Mouse (Mus musculus) E14TG2a.4 (cell line): ENCODE data around the gene Klhdc2.

ENCODE experiments used
- H3K27me3 ChIP-seq: 2 replicates; pipeline ENCODE4 v1.6.1; 2014; ENCODE audit warnings: low read length, control low read depth; ENCODE audit not compliant: insufficient read depth
- H3K36me3 ChIP-seq: 2 replicates; pipeline ENCODE4 v1.6.1; 2014; ENCODE audit warnings: low read length, control low read depth; ENCODE audit not compliant: insufficient read depth
- H3K4me1 ChIP-seq: replicated peaks from 2 replicates; pipeline ENCODE4 v1.6.1; 2014; ENCODE audit warnings: low read depth, low read length, control low read depth
- H3K4me3 ChIP-seq: replicated peaks from 2 replicates; pipeline ENCODE4 v1.5.1; 2014; ENCODE audit warnings: mild to moderate bottlenecking, low read length
- H3K9me3 ChIP-seq: 2 replicates; pipeline ENCODE4 v1.6.1; 2014; ENCODE audit warnings: low read length, control low read depth
- CTCF ChIP-seq: conservative IDR thresholded peaks from 2 replicates; pipeline ENCODE4 v1.5.1; 2014; ENCODE audit warnings: low read length
- NANOG ChIP-seq: IDR thresholded peaks from 2 replicates; pipeline ENCODE4 v1.6.1; 2014; ENCODE audit warnings: borderline replicate concordance, low read length, mixed read lengths
- POU5F1 ChIP-seq: IDR thresholded peaks from 2 replicates; pipeline ENCODE4 v1.6.1; 2014; ENCODE audit warnings: low read length, borderline replicate concordance

Gene Klhdc2

GRCm38 (mm10) chr12:69309659-69310058 lies 13.2 kb downstream of the Klhdc2 start:
- Histone ChIP-seq H3K4me3 (no peak overlapping the region), H3K4me1 (no peaks in the 10 kb centered on the region), H3K36me3 (peaks cover 92% of the 10 kb centered on the region), H3K27me3 (no peaks in the 10 kb centered on the region), H3K9me3 (no peaks in the 10 kb centered on the region)
- TF ChIP-seq NANOG = no peak
- no peak for TF ChIP-seq POU5F1
- TF ChIP-seq CTCF = no peak

DNA sequence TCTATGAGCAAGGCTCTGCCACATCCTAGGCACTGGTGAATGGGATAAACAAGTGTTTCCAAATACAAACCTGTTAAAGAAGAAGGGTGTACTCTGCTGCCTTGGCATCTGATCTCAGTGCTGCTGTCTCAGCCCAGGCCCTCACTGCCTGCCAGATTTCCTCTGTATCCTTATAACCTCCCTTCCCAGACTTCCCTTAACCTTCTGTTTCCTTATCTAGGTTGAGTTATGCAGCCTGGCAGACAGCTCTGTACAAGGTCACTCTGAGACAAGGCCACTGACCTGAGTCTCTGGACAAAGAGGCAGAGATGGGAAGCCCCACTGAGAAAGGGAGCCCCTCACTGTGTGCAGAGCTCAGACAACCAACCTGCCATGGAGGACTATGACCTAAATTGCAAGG lies 21.9 kb downstream of the Klhdc2 start:
- H3K27me3 ChIP-seq = no peaks in the 10 kb centered on the region
- TF ChIP-seq CTCF (no peak), NANOG (no peak), POU5F1 (no peak)
- H3K4me3 ChIP-seq = no peak overlapping the region
- H3K9me3 ChIP-seq = no peaks in the 10 kb centered on the region
- peaks cover 83% of the 10 kb centered on the region for H3K36me3 ChIP-seq
- H3K4me1 ChIP-seq = no peaks in the 10 kb centered on the region

DNA sequence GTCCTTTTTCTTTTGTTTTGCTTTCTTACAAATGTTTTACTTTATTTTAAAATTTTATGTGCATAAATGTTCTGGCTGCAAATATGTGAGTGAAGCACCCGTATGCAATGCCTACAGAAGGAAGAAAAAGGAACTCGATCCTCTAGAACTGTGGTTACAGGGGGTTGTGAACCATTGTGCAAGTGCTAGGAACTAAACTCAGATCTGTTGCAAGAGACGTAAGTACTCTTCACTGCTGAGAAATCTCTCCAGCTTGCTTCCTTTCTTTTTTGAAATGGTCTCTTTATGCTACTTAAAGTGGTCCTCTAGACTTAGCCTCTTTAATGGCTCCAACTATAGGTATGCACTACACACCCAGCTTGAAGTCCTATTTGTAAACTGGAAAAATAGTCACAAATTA lies 34.7 kb downstream of the Klhdc2 start:
- H3K36me3 ChIP-seq = peaks cover 84% of the 10 kb centered on the region
- H3K4me1 ChIP-seq = no peaks in the 10 kb centered on the region
- H3K27me3 ChIP-seq = no peaks in the 10 kb centered on the region
- no peak overlapping the region for H3K4me3 ChIP-seq
- no peak for TF ChIP-seq CTCF
- no peak for TF ChIP-seq POU5F1
- no peak for TF ChIP-seq NANOG
- H3K9me3 ChIP-seq = no peaks in the 10 kb centered on the region

DNA sequence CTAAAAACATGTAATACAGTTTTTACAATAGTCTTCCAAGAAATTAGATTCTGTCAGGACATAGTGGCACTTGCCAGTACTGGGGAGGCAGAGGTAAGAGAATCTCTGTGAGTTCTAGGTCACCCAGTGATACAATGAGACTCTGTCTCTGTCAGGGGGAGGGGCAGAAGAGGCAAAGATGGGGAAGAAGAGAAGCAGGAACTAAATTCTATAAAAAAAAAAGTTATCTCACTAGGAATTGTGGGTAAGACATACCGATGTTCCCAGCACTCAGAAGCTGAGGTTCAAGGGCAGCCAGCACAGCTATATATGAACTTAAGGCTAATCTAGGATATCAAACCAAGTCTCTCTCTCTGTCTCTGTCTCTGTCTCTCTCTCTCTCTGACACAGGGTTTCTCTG lies 35.7 kb downstream of the Klhdc2 start:
- Histone ChIP-seq H3K36me3 (peaks cover 87% of the 10 kb centered on the region), H3K27me3 (no peaks in the 10 kb centered on the region), H3K4me3 (no peak overlapping the region), H3K4me1 (no peaks in the 10 kb centered on the region), H3K9me3 (no peaks in the 10 kb centered on the region)
- no peak for TF ChIP-seq POU5F1
- no peak for TF ChIP-seq NANOG
- no peak for TF ChIP-seq CTCF

GRCm38 (mm10) chr12:69333547-69333946 lies 37.1 kb downstream of the Klhdc2 start:
- H3K27me3 ChIP-seq = no peaks in the 10 kb centered on the region
- peaks cover 89% of the 10 kb centered on the region for H3K36me3 ChIP-seq
- TF ChIP-seq NANOG (no peak), CTCF (peak; percentile 80), POU5F1 (no peak)

DNA sequence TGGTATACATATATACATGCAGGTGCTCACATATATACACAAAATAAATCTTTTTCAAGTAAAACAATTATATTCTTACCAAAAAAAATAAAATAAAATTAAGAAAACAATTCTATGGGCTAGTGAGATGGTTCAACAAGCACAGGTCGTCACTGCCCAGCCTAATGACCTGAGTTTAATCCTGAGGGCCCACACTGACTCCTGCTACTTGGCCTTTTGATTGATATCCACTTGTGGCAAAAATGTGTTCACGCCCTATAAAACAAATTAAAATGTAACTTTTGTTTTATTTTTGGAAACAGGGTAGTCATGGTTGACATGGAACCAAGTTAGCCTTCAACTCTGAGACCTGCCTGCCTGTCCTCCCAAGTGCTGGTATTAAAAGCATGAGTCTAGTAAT lies 53.4 kb downstream of the Klhdc2 start:
- TF ChIP-seq CTCF = no peak
- no peak for TF ChIP-seq NANOG
- TF ChIP-seq POU5F1 = no peak
- Histone ChIP-seq H3K27me3 (no peaks in the 10 kb centered on the region), H3K36me3 (peaks cover 84% of the 10 kb centered on the region), H3K4me3 (no peak overlapping the region), H3K4me1 (no peaks in the 10 kb centered on the region), H3K9me3 (no peaks in the 10 kb centered on the region)

More at GRCm38 (mm10) chr12:69333547-69333946, 37.1 kb downstream of the Klhdc2 start:
- Histone ChIP-seq H3K9me3 (no peaks in the 10 kb centered on the region), H3K4me3 (no peak overlapping the region), H3K4me1 (no peaks in the 10 kb centered on the region)

DNA sequence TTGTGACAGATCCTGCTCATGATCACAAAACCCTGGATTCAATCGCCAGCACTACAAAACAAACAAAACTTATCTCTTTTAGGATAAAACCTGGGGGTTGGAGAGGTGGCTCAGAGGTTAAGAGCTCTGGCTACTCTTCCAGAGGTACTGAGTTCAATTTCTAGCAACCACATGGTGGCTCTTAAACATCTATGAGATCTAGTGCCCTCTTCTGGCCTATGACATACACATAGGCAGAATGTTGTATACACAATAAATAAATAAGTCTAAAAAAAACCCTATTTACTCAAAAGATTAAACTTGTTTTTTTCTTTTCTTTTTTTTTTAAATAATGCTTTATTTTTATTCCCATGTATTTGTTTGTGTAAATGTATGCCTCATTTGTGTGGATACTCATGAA lies 55.2 kb downstream of the Klhdc2 start:
- H3K36me3 ChIP-seq = peaks cover 76% of the 10 kb centered on the region

GRCm38 (mm10) chr12:69356546-69357299 lies 60.2 kb downstream of the Klhdc2 start, which contains the start of gene Nemf:
TSS of gene Nemf (minus strand) at chr12:69357165.
- Histone ChIP-seq H3K4me3 (peak within 1 kb of the TSS; percentile 90), H3K27me3 (no peaks in the 10 kb centered on the region)
- TF ChIP-seq POU5F1 (no peak), NANOG (no peak), CTCF (no peak)

More for the DNA sequence above, 55.2 kb downstream of the Klhdc2 start:
- H3K4me3 ChIP-seq = no peak overlapping the region
- H3K4me1 ChIP-seq = 0 out of 2 replicates have a peak, but pooled peaks cover 6% of the 10 kb centered on the region
- no peaks in the 10 kb centered on the region for H3K27me3 ChIP-seq
- no peaks in the 10 kb centered on the region for H3K9me3 ChIP-seq
- no peak for TF ChIP-seq NANOG
- 0 out of 2 replicates have a peak, but pooled peaks have one; percentile 4 for TF ChIP-seq CTCF

More at GRCm38 (mm10) chr12:69356546-69357299, 60.2 kb downstream of the Klhdc2 start, which contains the start of gene Nemf:
- Histone ChIP-seq H3K9me3 (no peaks in the 10 kb centered on the region), H3K36me3 (peaks cover 34% of the 10 kb centered on the region), H3K4me1 (peaks cover 13% of the 10 kb centered on the region)
